Mouse (Mus musculus) midbrain, postnatal 0 days (tissue): ENCODE results near the gene Ccdc81. TPM values are rescaled to one million over a fixed set of nuclear protein-coding genes. Genes with fewer than 3 reads are reported as not detected.

ENCODE experiments used
- ATAC-seq: fragments of 200-750 bp; cut with Nextera tagmentation; 2 replicates; pipeline ENCODE4 v1.8.0; 2017; ENCODE audit warnings: moderate number of reproducible peaks, mild to moderate bottlenecking, moderate TSS enrichment, moderate library complexity; ENCODE audit not compliant: low FRiP score
- DNase-seq: peaks from one replicate; pipeline ENCODE4 v3.0.0-alpha.2; 2015; ENCODE audit warnings: low spot score
- H3K27ac ChIP-seq: fragments of 300-500 bp; sonication (generic); 2 replicates; pipeline ENCODE4 v1.5.1; 2014; ENCODE audit warnings: low read depth, mild to moderate bottlenecking, low read length, mixed read lengths
- H3K27me3 ChIP-seq: fragments of 300-500 bp; sonication (generic); 2 replicates; pipeline ENCODE4 v1.6.1; 2014; ENCODE audit warnings: low read length, control low read depth, mixed read lengths; ENCODE audit not compliant: insufficient read depth
- H3K36me3 ChIP-seq: fragments of 300-500 bp; sonication (generic); 2 replicates; pipeline ENCODE4 v1.6.1; 2014; ENCODE audit warnings: low read length, control low read depth, mixed read lengths; ENCODE audit not compliant: insufficient read depth
- H3K4me1 ChIP-seq: fragments of 300-500 bp; sonication (generic); 2 replicates; pipeline ENCODE4 v1.6.1; 2014; ENCODE audit warnings: mild to moderate bottlenecking, control low read depth, antibody characterized with exemption, low read length, mixed read lengths; ENCODE audit not compliant: insufficient read depth
- H3K4me2 ChIP-seq: fragments of 300-500 bp; sonication (generic); 2 replicates; pipeline ENCODE4 v1.6.1; 2014; ENCODE audit warnings: low read depth, mild to moderate bottlenecking, low read length, mixed read lengths; ENCODE audit not compliant: poor library complexity, severe bottlenecking
- H3K4me3 ChIP-seq: fragments of 300-500 bp; sonication (generic); 2 replicates; pipeline ENCODE4 v1.5.1; 2014; ENCODE audit warnings: low read depth, mild to moderate bottlenecking, low read length, moderate library complexity
- H3K9ac ChIP-seq: fragments of 300-500 bp; sonication (generic); replicated peaks from 2 replicates; pipeline ENCODE4 v1.6.1; 2014; ENCODE audit warnings: mild to moderate bottlenecking, low read length, moderate library complexity, mixed read lengths; ENCODE audit not compliant: poor library complexity, severe bottlenecking
- H3K9me3 ChIP-seq: fragments of 300-500 bp; sonication (generic); 2 replicates; pipeline ENCODE4 v1.6.1; 2016; ENCODE audit warnings: low read length, control low read depth
- CTCF ChIP-seq: IDR thresholded peaks from 2 replicates; pipeline ENCODE4 v1.5.1; 2016; ENCODE audit warnings: antibody characterized with exemption, mild to moderate bottlenecking
- WGBS: fragments of 180-500 bp; shearing (Covaris S2); extraction: QIAGEN DNeasy Blood & Tissue Kit; methylation state at CpG from one replicate; pipeline ENCODE4 v1.1.7; 2014; 5-methylcytosine and 5-hydroxymethylcytosine counted together
- polyA plus RNA-seq: library from polyadenylated mRNA; unstranded; fragments of >200 nt; fragmentation: Nextera tagmentation; extraction: Ambion mirVana; gene quantifications from 2 replicates; pipeline ENCODE4 v1.2.1, GENCODE M21; 2015
- total RNA-seq: library from RNA; depleted of rRNA; stranded (reverse); fragments of >200 nt; gene quantifications from 2 replicates; pipeline ENCODE4 v1.2.3, GENCODE M21; 2014; rRNA removed

Ccdc81 gene
- total RNA-seq: 1.3 and 1.4 TPM in 2 replicates
- 0.91 and 1.3 TPM in 2 replicates for polyA plus RNA-seq

DNA sequence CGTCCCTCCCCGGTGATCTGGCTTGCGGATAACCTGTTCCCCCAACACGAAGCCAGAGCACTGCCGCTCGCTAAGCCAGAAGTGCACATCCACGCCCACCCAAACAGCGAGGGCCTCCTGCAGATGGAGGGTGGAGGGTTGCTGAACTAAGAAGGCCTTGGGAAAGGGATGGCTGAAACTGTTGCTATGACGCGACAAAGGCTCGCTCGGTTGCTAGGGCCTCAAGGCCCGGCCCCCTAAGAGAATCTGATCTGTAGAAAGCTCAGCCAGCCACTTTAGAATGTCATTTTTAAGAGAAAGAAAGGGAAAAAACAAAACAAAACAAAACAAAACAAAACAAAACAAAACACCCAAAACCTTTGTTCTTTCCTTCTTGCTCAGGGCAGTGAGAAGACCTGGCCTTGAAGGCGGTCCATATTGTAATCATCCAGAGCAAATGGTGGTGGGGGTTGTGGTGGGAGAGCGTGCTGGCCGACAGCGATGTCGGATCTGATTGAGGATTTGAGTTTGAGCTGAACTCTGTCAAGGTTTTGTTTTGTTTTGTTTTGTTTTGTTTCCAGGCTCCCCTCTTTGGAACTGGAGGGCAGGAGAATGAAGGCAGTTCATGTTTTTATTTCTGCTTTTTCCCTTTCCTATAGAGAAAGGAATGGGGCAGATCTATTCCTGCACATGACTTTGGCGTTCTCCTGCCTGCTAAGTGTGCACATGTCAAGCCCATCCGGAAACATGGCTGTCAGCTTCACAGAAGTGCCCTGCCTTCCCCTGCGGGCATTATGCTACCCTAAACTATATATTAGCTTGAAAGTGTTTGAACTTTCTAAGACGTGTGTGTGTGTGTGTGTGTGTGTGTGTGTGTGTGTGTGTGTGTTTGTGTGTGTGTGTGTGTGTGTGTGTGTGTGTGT is at the start of gene Ccdc81:
Gene Ccdc81, minus strand, starts transcription at position 188 of the 902 bp plus-strand sequence.
- 18% methylated on average over 21 of the region's 22 CpGs for WGBS
- H3K27ac ChIP-seq: no peak within 1 kb of the TSS
- H3K4me2 ChIP-seq: peak within 1 kb of the TSS; percentile 42
- no peaks in the 10 kb centered on the region for H3K27me3 ChIP-seq
- no peaks in the 10 kb centered on the region for H3K9me3 ChIP-seq
- TF ChIP-seq CTCF: no peak
- H3K9ac ChIP-seq: no peak within 1 kb of the TSS
- H3K4me1 ChIP-seq: peaks cover 3% of the 10 kb centered on the region; the same call in 1 of the 2 replicates
- DNase-seq: peak; percentile 36
- H3K36me3 ChIP-seq: no peaks in the 10 kb centered on the region
- H3K4me3 ChIP-seq: peak within 1 kb of the TSS; percentile 14; the same call in 1 of the 2 replicates
- peak; percentile 68; the same call in 1 of the 2 replicates for ATAC-seq

GRCm38 (mm10) chr7:89949403-89949802 is 46.0 kb upstream of the Ccdc81 start:
- no peak for TF ChIP-seq CTCF
- no peak for DNase-seq
- H3K36me3 ChIP-seq: no peaks in the 10 kb centered on the region
- no peak overlapping the region for H3K27ac ChIP-seq
- no peaks in the 10 kb centered on the region for H3K9me3 ChIP-seq
- no peak overlapping the region for H3K9ac ChIP-seq
- H3K4me1 ChIP-seq: no peaks in the 10 kb centered on the region
- 77% methylated on average over 4 of the region's 4 CpGs for WGBS
- H3K4me3 ChIP-seq: no peak overlapping the region
- ATAC-seq: no peak
- H3K27me3 ChIP-seq: no peaks in the 10 kb centered on the region
- no peak overlapping the region for H3K4me2 ChIP-seq

DNA sequence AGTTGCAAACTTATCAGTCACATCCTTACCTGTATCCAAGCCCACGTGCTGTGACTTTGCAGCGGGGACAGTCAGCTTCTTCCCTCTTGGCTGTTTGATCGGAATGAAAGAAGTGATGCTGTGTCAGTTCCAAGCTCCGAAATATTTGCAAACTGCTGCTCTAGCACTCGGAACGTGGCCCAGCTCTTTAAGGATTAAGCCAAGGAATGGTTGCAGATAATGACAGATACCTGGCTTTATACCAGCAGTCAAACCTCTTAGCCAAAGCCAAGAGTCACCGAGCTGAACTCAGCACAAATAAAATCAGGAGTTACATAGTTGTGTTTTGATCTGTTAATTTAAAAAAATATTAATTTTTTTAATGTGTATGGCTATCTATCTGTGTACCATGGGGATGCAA is 44.6 kb upstream of the Ccdc81 start:
- 84% methylated on average over 7 of the region's 7 CpGs for WGBS
- DNase-seq (peak; percentile 2), ATAC-seq (no peak)
- no peak overlapping the region for H3K27ac ChIP-seq
- no peak for TF ChIP-seq CTCF
- H3K9ac ChIP-seq: no peak overlapping the region
- H3K4me1 ChIP-seq: no peaks in the 10 kb centered on the region
- no peaks in the 10 kb centered on the region for H3K9me3 ChIP-seq
- H3K4me3 ChIP-seq: no peak overlapping the region
- no peak overlapping the region for H3K4me2 ChIP-seq
- H3K36me3 ChIP-seq: no peaks in the 10 kb centered on the region
- no peaks in the 10 kb centered on the region for H3K27me3 ChIP-seq

DNA sequence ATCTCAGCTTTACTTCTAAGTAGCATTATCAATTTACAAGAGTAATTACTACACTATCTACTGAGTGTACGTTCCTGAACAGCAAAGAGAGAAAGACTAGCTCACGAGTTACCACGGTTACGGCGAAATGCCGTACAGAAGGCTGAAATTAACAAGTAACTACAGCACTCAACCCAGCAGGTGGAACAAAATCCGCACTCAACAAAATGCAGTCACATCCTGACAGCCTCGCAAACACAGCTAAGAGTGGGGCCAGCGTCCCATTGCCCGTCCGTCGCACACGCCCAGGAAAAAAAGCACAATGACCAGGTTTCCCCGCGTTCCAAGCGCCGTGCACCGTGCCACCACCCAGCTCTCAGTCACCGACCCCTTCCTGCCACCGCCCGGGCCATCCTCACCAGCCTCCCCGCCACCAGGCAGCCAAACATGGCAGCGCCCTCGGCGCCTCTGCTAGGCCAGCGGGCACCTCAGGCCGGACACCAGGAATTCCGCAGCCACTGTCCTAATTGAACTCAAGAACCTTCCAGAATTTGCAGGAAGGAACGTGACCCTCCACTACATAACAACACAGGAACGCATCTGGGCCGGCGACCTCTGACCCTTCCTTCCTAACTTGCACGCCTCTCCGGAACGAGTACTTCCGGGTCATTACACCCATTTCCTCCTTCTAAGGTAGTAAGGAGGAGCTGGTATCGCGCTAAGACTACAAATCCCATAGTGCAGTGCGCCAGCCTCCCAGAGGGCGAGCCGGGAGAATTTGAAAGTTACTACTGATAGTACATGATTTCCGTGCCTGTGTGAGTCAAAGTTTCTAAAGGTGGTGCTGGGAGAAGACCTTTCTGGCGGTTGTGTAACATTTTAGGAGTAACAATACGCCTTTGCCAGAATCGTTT is 37.4 kb upstream of the Ccdc81 start, which contains the start of gene Hikeshi:
Gene Hikeshi, minus strand, starts transcription at position 634 of the 893 bp plus-strand sequence.
- peak; percentile 99 for ATAC-seq
- no peak for TF ChIP-seq CTCF

GRCm38 (mm10) chr7:89939497-89940353 is 36.3 kb upstream of the Ccdc81 start:
- Histone ChIP-seq H3K27me3 (no peaks in the 10 kb centered on the region), H3K4me2 (peak overlapping the region; percentile 57), H3K9ac (peak overlapping the region; percentile 75), H3K4me3 (peak overlapping the region; percentile 78), H3K27ac (no peak overlapping the region), H3K9me3 (no peaks in the 10 kb centered on the region), H3K4me1 (peaks cover 7% of the 10 kb centered on the region), H3K36me3 (0 out of 2 replicates have a peak, but pooled peaks cover under 1% of the 10 kb centered on the region)
- whole genome bisulfite sequencing: 42% methylated on average over 15 of the region's 15 CpGs
- DNase-seq (peak; percentile 19), ATAC-seq (no peak)
- TF ChIP-seq CTCF: no peak

More for the DNA sequence above, 37.4 kb upstream of the Ccdc81 start, which contains the start of gene Hikeshi:
- peak within 1 kb of the TSS; percentile 57 for H3K4me2 ChIP-seq
- WGBS: under 1% methylated on average over 45 of the region's 45 CpGs
- peaks cover 7% of the 10 kb centered on the region for H3K4me1 ChIP-seq
- DNase-seq: peak; percentile 99
- peak within 1 kb of the TSS; percentile 75 for H3K9ac ChIP-seq
- H3K9me3 ChIP-seq: no peaks in the 10 kb centered on the region
- H3K36me3 ChIP-seq: no peaks in the 10 kb centered on the region
- H3K27me3 ChIP-seq: no peaks in the 10 kb centered on the region
- H3K4me3 ChIP-seq: peak within 1 kb of the TSS; percentile 78
- H3K27ac ChIP-seq: peak within 1 kb of the TSS; percentile 79
